Mouse (Mus musculus) T-helper 17 cell (primary cell): Measurements from ENCODE around the gene Spon1.

ENCODE experiments used
- in situ Hi-C, 2 experiments: fragments of 300-600 bp; cut with MboI, MseI; formaldehyde crosslinking; loops; 1 replicate in 1 of 2; 2 replicates in 1 of 2; pipeline ENCODE4 v1.15.1; 2025; ENCODE audit warnings: high pct_unique_total_duplicates in 2 of 2

The Spon1 gene

GRCm38 (mm10) chr7:113901511-113901910, 135.7 kb downstream of the Spon1 start:
- in situ Hi-C loops: no loop called here

GRCm38 (mm10) chr7:113901941-113902515, 136.2 kb downstream of the Spon1 start:
- in situ Hi-C loops: no loop called here

- in situ Hi-C loops: no loop called here
These were observed 137.5 kb downstream of the Spon1 start for GRCm38 (mm10) chr7:113903127-113903827.

- in situ Hi-C loops: no loop called here
These were observed 138.1 kb downstream of the Spon1 start for GRCm38 (mm10) chr7:113903939-113904338.

- in situ Hi-C loops: no loop called here
These were observed 138.6 kb downstream of the Spon1 start for GRCm38 (mm10) chr7:113904348-113904895.

- in situ Hi-C loops: loop anchor here in 1 of 2 experiments (5.0 kb wide), 1 partner anchor 83 kb away; no protein-coding TSS in a partner anchor
These were observed 143.5 kb downstream of the Spon1 start for GRCm38 (mm10) chr7:113909161-113909825.

- in situ Hi-C loops: no loop called here
These were observed 145.1 kb downstream of the Spon1 start for GRCm38 (mm10) chr7:113910856-113911255.

- in situ Hi-C loops: no loop called here
These were observed 150.1 kb downstream of the Spon1 start for GRCm38 (mm10) chr7:113915936-113916335.

- in situ Hi-C loops: no loop called here
These were observed 153.1 kb downstream of the Spon1 start for GRCm38 (mm10) chr7:113918916-113919315.

GRCm38 (mm10) chr7:113919505-113919904, 153.7 kb downstream of the Spon1 start:
- in situ Hi-C loops: no loop called here

GRCm38 (mm10) chr7:113920056-113920455, 154.3 kb downstream of the Spon1 start:
- in situ Hi-C loops: no loop called here

GRCm38 (mm10) chr7:113924561-113924960, 158.8 kb downstream of the Spon1 start:
- in situ Hi-C loops: no loop called here

- in situ Hi-C loops: no loop called here
These were observed 185.1 kb downstream of the Spon1 start for GRCm38 (mm10) chr7:113950888-113951287.

GRCm38 (mm10) chr7:113955431-113955830, 189.6 kb downstream of the Spon1 start:
- in situ Hi-C loops: no loop called here

GRCm38 (mm10) chr7:113960841-113961499, 195.2 kb downstream of the Spon1 start:
- in situ Hi-C loops: no loop called here

- in situ Hi-C loops: no loop called here
These were observed 195.7 kb downstream of the Spon1 start for GRCm38 (mm10) chr7:113961500-113961895.

GRCm38 (mm10) chr7:113962078-113962477, 196.3 kb downstream of the Spon1 start:
- in situ Hi-C loops: no loop called here

GRCm38 (mm10) chr7:113963766-113964165, 198.0 kb downstream of the Spon1 start:
- in situ Hi-C loops: no loop called here

- in situ Hi-C loops: no loop called here
These were observed 199.8 kb downstream of the Spon1 start for GRCm38 (mm10) chr7:113965625-113966024.

- in situ Hi-C loops: no loop called here
These were observed 203.4 kb downstream of the Spon1 start for GRCm38 (mm10) chr7:113969182-113969581.

- in situ Hi-C loops: no loop called here
These were observed 206.7 kb downstream of the Spon1 start for GRCm38 (mm10) chr7:113972536-113972935.
